19 mouse cellular contexts compared by ENCODE assay signal in genomic region chr9:43330426-43330825, GRCm38 (mm10). TPM values are rescaled to one million over a fixed set of nuclear protein-coding genes. Genes with fewer than 3 reads are reported as not detected.
DNase-seq lines count a peak whose midpoint lies in the region; ATAC-seq and TF ChIP-seq lines count a peak whose summit lies in the region.
"Had no signal": no experiment of that assay in that cellular context is flagged by ENCODE, and none has a peak within 500 bp of the region (broad histone marks: within the 10 kb centered on the region; RNA-seq: fewer than 3 reads in every experiment).

No protein-coding gene starts in this region.

- no peak overlapping the region for H3K4me3 ChIP-seq in forebrain, embryonic 12.5 days (replicated peaks)
- H3K4me3 ChIP-seq in forebrain, embryonic 14.5 days (ENCODE audit: low read depth, low read length) = no peak overlapping the region
- no peak overlapping the region for H3K4me3 ChIP-seq in left cerebral cortex, adult 2 months
- H3K4me3 ChIP-seq: embryonic facial prominence, embryonic 13.5 days; forebrain, embryonic 15.5 days; hindbrain, embryonic 15.5 days; neural tube, embryonic 13.5 days had no signal

- ATAC-seq in forebrain, embryonic 12.5 days (ENCODE audit: low FRiP score) = no peak
- ATAC-seq in forebrain, embryonic 14.5 days = no peak
- ATAC-seq in CD4-positive, CD25-positive, alpha-beta regulatory T cell, adult 4 months = no peak
- ATAC-seq: forebrain, embryonic 15.5 days had no signal

- peaks cover 5% of the 10 kb centered on the region for H3K4me1 ChIP-seq in forebrain, embryonic 12.5 days
- H3K4me1 ChIP-seq in forebrain, embryonic 14.5 days (ENCODE audit: control insufficient read depth, insufficient read depth, low read length) = peaks cover 6% of the 10 kb centered on the region
- H3K4me1 ChIP-seq: embryonic facial prominence, embryonic 13.5 days; neural tube, embryonic 13.5 days had no signal

- 47% methylated on average over 5 of the region's 5 CpGs for WGBS in forebrain, embryonic 12.5 days
- WGBS in forebrain, embryonic 14.5 days = 38% methylated on average over 5 of the region's 5 CpGs

- H3K9me3 ChIP-seq in forebrain, embryonic 12.5 days = no peaks in the 10 kb centered on the region
- no peaks in the 10 kb centered on the region for H3K9me3 ChIP-seq in forebrain, embryonic 14.5 days (replicated peaks; ENCODE audit: control insufficient read depth, low read length)
- H3K9me3 ChIP-seq: embryonic facial prominence, embryonic 13.5 days; forebrain, embryonic 15.5 days; hindbrain, embryonic 15.5 days; neural tube, embryonic 13.5 days had no signal

- H3K27me3 ChIP-seq in forebrain, embryonic 12.5 days = no peaks in the 10 kb centered on the region; the same call in 1 of the 2 replicates
- no peaks in the 10 kb centered on the region for H3K27me3 ChIP-seq in forebrain, embryonic 14.5 days (replicated peaks; ENCODE audit: control insufficient read depth, insufficient read depth, low read length)
- H3K27me3 ChIP-seq: embryonic facial prominence, embryonic 13.5 days; forebrain, embryonic 15.5 days; hindbrain, embryonic 15.5 days; neural tube, embryonic 13.5 days had no signal

- TF ChIP-seq CTCF in left cerebral cortex, adult 2 months (IDR thresholded peaks at IDR 0.05) = no peak

- intact Hi-C loops in left cerebral cortex, adult 2 months (cut with DNase I) = no loop called here

- H3K36me3 ChIP-seq in forebrain, embryonic 12.5 days (replicated peaks) = no peaks in the 10 kb centered on the region
- no peaks in the 10 kb centered on the region for H3K36me3 ChIP-seq in forebrain, embryonic 14.5 days (ENCODE audit: control insufficient read depth, insufficient read depth, low read length)
- H3K36me3 ChIP-seq: embryonic facial prominence, embryonic 13.5 days; forebrain, embryonic 15.5 days; hindbrain, embryonic 15.5 days; neural tube, embryonic 13.5 days had no signal

- peak overlapping the region; percentile 29; the same call in 1 of the 2 replicates for H3K9ac ChIP-seq in forebrain, embryonic 12.5 days
- no peak overlapping the region for H3K9ac ChIP-seq in forebrain, embryonic 14.5 days (ENCODE audit: low read length)
- H3K9ac ChIP-seq: embryonic facial prominence, embryonic 13.5 days; forebrain, embryonic 15.5 days; hindbrain, embryonic 15.5 days; neural tube, embryonic 13.5 days had no signal

- no peak overlapping the region for H3K4me2 ChIP-seq in forebrain, embryonic 12.5 days
- no peak overlapping the region for H3K4me2 ChIP-seq in forebrain, embryonic 14.5 days (ENCODE audit: low read length)
- H3K4me2 ChIP-seq: embryonic facial prominence, embryonic 13.5 days; forebrain, embryonic 15.5 days; hindbrain, embryonic 15.5 days; neural tube, embryonic 13.5 days had no signal

- DNase-seq in forebrain, embryonic 14.5 days (ENCODE audit: low spot score) = no peak
- DNase-seq in layer of hippocampus, adult 8-10 months (ENCODE audit: low spot score in 2 of 2) = peak; percentile 14 to 23
- no peak for DNase-seq in layer of hippocampus, adult 11-12 months (ENCODE audit: low spot score)
- peak; percentile 33 for DNase-seq in brain, adult 2 months (ENCODE audit: low read depth, low spot score)
- DNase-seq in cerebellum, postnatal 14 days = peak; percentile 59 to 73
- no peak for DNase-seq in left cerebral cortex, adult 2 months (ENCODE audit: extremely low spot score in 1 of 2, low spot score in 2 of 2)
- DNase-seq: adrenal gland, adult 8-10 months; gastrocnemius, postnatal 14 days; kidney, adult 8-10 months; lung, postnatal 36 days; midbrain, embryonic 14.5 days; spleen, adult 18-20 months had no signal

- no peak overlapping the region for H3K27ac ChIP-seq in forebrain, embryonic 12.5 days
- H3K27ac ChIP-seq in forebrain, embryonic 14.5 days (ENCODE audit: low read depth, low read length) = no peak overlapping the region
- no peak overlapping the region for H3K27ac ChIP-seq in left cerebral cortex, adult 2 months
- H3K27ac ChIP-seq: embryonic facial prominence, embryonic 13.5 days; forebrain, embryonic 15.5 days; hindbrain, embryonic 15.5 days; neural tube, embryonic 13.5 days had no signal

RNA-seq across cellular contexts. Expression of gene Trim29, which starts 19.8 kb away (rescaled TPM):
- 0.65 and 0.67 TPM in 2 replicates for polyA plus RNA-seq in forebrain, embryonic 12.5 days (2016; fragmentation: Nextera tagmentation; extraction: Ambion mirVana)
- polyA plus RNA-seq in forebrain, embryonic 14.5 days (2014; fragmentation: Nextera tagmentation; extraction: Ambion mirVana) = not detected in 2 replicates
- total RNA-seq in layer of hippocampus, adult 8-10 months (2022) = under 1 TPM in 3 of 4 experiments, not detected in 1; 0.13 to 0.56 (median 0.23) TPM
- total RNA-seq in left cerebral cortex, adult 2 months (2021) = not detected
- polyA plus RNA-seq in CD4-positive, CD25-positive, alpha-beta regulatory T cell, adult 4 months (2017; shearing (Covaris generic)) = not detected
- polyA plus RNA-seq: forebrain, embryonic 15.5 days; hindbrain, embryonic 15.5 days; liver, embryonic 16.5 days; midbrain, embryonic 14.5 days had no signal

Comparison
In these comparisons a context has a peak if more than half of its experiments do, and no peak if none do; other contexts are left out.
1. DNase-seq: peak in layer of hippocampus, adult 8-10 months (2 of 2), brain, adult 2 months (single experiment) and cerebellum, postnatal 14 days (2 of 2); none in forebrain, embryonic 14.5 days (single experiment), layer of hippocampus, adult 11-12 months (single experiment) and left cerebral cortex, adult 2 months (0 of 2).